Mouse (Mus musculus) embryonic facial prominence, embryonic 10.5 days (tissue): ENCODE data around the gene Ttf2. TPM values are rescaled to one million over a fixed set of nuclear protein-coding genes. Genes with fewer than 3 reads are reported as not detected.

Experiments used
- DNase-seq: peaks from one replicate; pipeline ENCODE4 v3.0.0-alpha.2; 2017; ENCODE audit warnings: low spot score
- H3K27ac ChIP-seq: fragments of 300-500 bp; sonication (generic); replicated peaks from 2 replicates; pipeline ENCODE4 v1.5.1; 2016; ENCODE audit warnings: mild to moderate bottlenecking
- H3K27me3 ChIP-seq: fragments of 300-500 bp; sonication (generic); replicated peaks from 2 replicates; pipeline ENCODE4 v1.6.1; 2016; ENCODE audit warnings: low read depth, mild to moderate bottlenecking; ENCODE audit not compliant: poor library complexity, severe bottlenecking
- H3K36me3 ChIP-seq: fragments of 300-500 bp; sonication (generic); replicated peaks from 2 replicates; pipeline ENCODE4 v1.6.1; 2016; ENCODE audit warnings: mild to moderate bottlenecking, moderate library complexity
- H3K4me1 ChIP-seq: fragments of 300-500 bp; sonication (generic); 2 replicates; pipeline ENCODE4 v1.6.1; 2016
- H3K4me3 ChIP-seq: fragments of 300-500 bp; sonication (generic); 2 replicates; pipeline ENCODE4 v1.5.1; 2016; ENCODE audit warnings: mild to moderate bottlenecking, moderate library complexity
- H3K9me3 ChIP-seq: fragments of 300-500 bp; sonication (generic); 2 replicates; pipeline ENCODE4 v1.6.1; 2016; ENCODE audit warnings: mild to moderate bottlenecking
- WGBS: fragments of 180-500 bp; shearing (Covaris S2); methylation state at CpG from one replicate; pipeline ENCODE4 v1.1.7; 2016; 5-methylcytosine and 5-hydroxymethylcytosine counted together
- polyA plus RNA-seq: library from polyadenylated mRNA; unstranded; fragments of >200 nt; fragmentation: Nextera tagmentation; extraction: Ambion mirVana; gene quantifications from 2 replicates; pipeline ENCODE4 v1.2.1, GENCODE M21; 2016

Gene Ttf2
- polyA plus RNA-seq, 1 experiment from 2014 or later = 28.1 TPM

- H3K36me3 ChIP-seq = peaks cover 31% of the 10 kb centered on the region
- H3K4me3 ChIP-seq = no peak overlapping the region
- peaks cover 38% of the 10 kb centered on the region for H3K4me1 ChIP-seq
- 84% methylated on average over 6 of the region's 6 CpGs for WGBS
- H3K9me3 ChIP-seq = no peaks in the 10 kb centered on the region
- H3K27me3 ChIP-seq = no peaks in the 10 kb centered on the region
- no peak overlapping the region for H3K27ac ChIP-seq
- no peak for DNase-seq
Observed at GRCm38 (mm10) chr3:100924065-100924732, 45.3 kb downstream of the Ttf2 start.

GRCm38 (mm10) chr3:100922506-100923375 is 46.7 kb downstream of the Ttf2 start:
- 40% methylated on average over 28 of the region's 28 CpGs for WGBS
- no peaks in the 10 kb centered on the region for H3K27me3 ChIP-seq
- H3K4me1 ChIP-seq = peaks cover 38% of the 10 kb centered on the region
- H3K9me3 ChIP-seq = no peaks in the 10 kb centered on the region
- no peak for DNase-seq
- H3K27ac ChIP-seq = peak overlapping the region; percentile 95
- H3K4me3 ChIP-seq = peak overlapping the region; percentile 77
- H3K36me3 ChIP-seq = peaks cover 18% of the 10 kb centered on the region

GRCm38 (mm10) chr3:100921825-100922505 is 47.5 kb downstream of the Ttf2 start, which contains the start of gene Trim45:
Trim45 (plus strand) TSS chr3:100922202.
- peaks cover 37% of the 10 kb centered on the region for H3K4me1 ChIP-seq
- DNase-seq = peak; percentile 98
- H3K4me3 ChIP-seq = peak within 1 kb of the TSS; percentile 77
- no peaks in the 10 kb centered on the region for H3K27me3 ChIP-seq
- WGBS = under 1% methylated on average over 39 of the region's 39 CpGs
- H3K27ac ChIP-seq = peak within 1 kb of the TSS; percentile 95
- peaks cover 14% of the 10 kb centered on the region for H3K36me3 ChIP-seq
- H3K9me3 ChIP-seq = no peaks in the 10 kb centered on the region

- Histone ChIP-seq H3K4me1 (peaks cover 32% of the 10 kb centered on the region), H3K27me3 (no peaks in the 10 kb centered on the region), H3K4me3 (no peak overlapping the region), H3K36me3 (peaks cover 8% of the 10 kb centered on the region), H3K27ac (no peak overlapping the region), H3K9me3 (no peaks in the 10 kb centered on the region)
- no peak for DNase-seq
- WGBS = 84% methylated on average over 9 of the region's 9 CpGs
Observed at GRCm38 (mm10) chr3:100920611-100921140, 48.8 kb downstream of the Ttf2 start.

GRCm38 (mm10) chr3:100916844-100917243 is 52.6 kb downstream of the Ttf2 start:
- 25% methylated on average over 7 of the region's 7 CpGs for WGBS
- H3K27me3 ChIP-seq = no peaks in the 10 kb centered on the region
- no peaks in the 10 kb centered on the region for H3K36me3 ChIP-seq
- no peak overlapping the region for H3K27ac ChIP-seq
- H3K9me3 ChIP-seq = no peaks in the 10 kb centered on the region
- DNase-seq = no peak
- peaks cover 8% of the 10 kb centered on the region; the same call in 1 of the 2 replicates for H3K4me1 ChIP-seq
- no peak overlapping the region for H3K4me3 ChIP-seq

- Histone ChIP-seq H3K36me3 (no peaks in the 10 kb centered on the region), H3K4me3 (no peak overlapping the region), H3K9me3 (no peaks in the 10 kb centered on the region), H3K27ac (no peak overlapping the region), H3K27me3 (no peaks in the 10 kb centered on the region), H3K4me1 (peaks cover 14% of the 10 kb centered on the region)
- DNase-seq = no peak
- WGBS = 78% methylated on average over 7 of the region's 7 CpGs
Observed at GRCm38 (mm10) chr3:100911498-100912213, 57.8 kb downstream of the Ttf2 start.

GRCm38 (mm10) chr3:100911026-100911425 is 58.4 kb downstream of the Ttf2 start:
- Histone ChIP-seq H3K36me3 (no peaks in the 10 kb centered on the region), H3K27ac (no peak overlapping the region), H3K27me3 (no peaks in the 10 kb centered on the region), H3K4me1 (peaks cover 14% of the 10 kb centered on the region), H3K4me3 (no peak overlapping the region), H3K9me3 (no peaks in the 10 kb centered on the region)
- DNase-seq = no peak
- WGBS = 82% methylated on average over 9 of the region's 9 CpGs

GRCm38 (mm10) chr3:100910621-100911020 is 58.8 kb downstream of the Ttf2 start:
- no peak overlapping the region for H3K4me3 ChIP-seq
- 65% methylated on average over 5 of the region's 5 CpGs for WGBS
- no peak for DNase-seq
- H3K27ac ChIP-seq = no peak overlapping the region
- no peaks in the 10 kb centered on the region for H3K27me3 ChIP-seq
- no peaks in the 10 kb centered on the region for H3K36me3 ChIP-seq
- H3K9me3 ChIP-seq = no peaks in the 10 kb centered on the region
- H3K4me1 ChIP-seq = peaks cover 14% of the 10 kb centered on the region

GRCm38 (mm10) chr3:100908594-100908993 is 60.9 kb downstream of the Ttf2 start:
- no peaks in the 10 kb centered on the region for H3K27me3 ChIP-seq
- peaks cover 14% of the 10 kb centered on the region for H3K4me1 ChIP-seq
- no peak overlapping the region for H3K4me3 ChIP-seq
- WGBS = 66% methylated on average over 6 of the region's 6 CpGs
- no peaks in the 10 kb centered on the region for H3K36me3 ChIP-seq
- H3K9me3 ChIP-seq = no peaks in the 10 kb centered on the region
- no peak for DNase-seq
- H3K27ac ChIP-seq = no peak overlapping the region

GRCm38 (mm10) chr3:100906916-100907315 is 62.5 kb downstream of the Ttf2 start:
- WGBS = 32% methylated on average over 3 of the region's 3 CpGs
- H3K36me3 ChIP-seq = no peaks in the 10 kb centered on the region
- H3K4me1 ChIP-seq = peaks cover 12% of the 10 kb centered on the region
- H3K27ac ChIP-seq = no peak overlapping the region
- no peaks in the 10 kb centered on the region for H3K27me3 ChIP-seq
- no peaks in the 10 kb centered on the region for H3K9me3 ChIP-seq
- DNase-seq = no peak
- H3K4me3 ChIP-seq = no peak overlapping the region

- Histone ChIP-seq H3K9me3 (no peaks in the 10 kb centered on the region), H3K27me3 (no peaks in the 10 kb centered on the region), H3K36me3 (no peaks in the 10 kb centered on the region), H3K27ac (no peak overlapping the region), H3K4me1 (peaks cover 5% of the 10 kb centered on the region; the same call in 1 of the 2 replicates), H3K4me3 (no peak overlapping the region)
- DNase-seq = no peak
- 73% methylated on average over 6 of the region's 6 CpGs for WGBS
Observed at GRCm38 (mm10) chr3:100906128-100906527, 63.3 kb downstream of the Ttf2 start.

GRCm38 (mm10) chr3:100895500-100895899 is 74.0 kb downstream of the Ttf2 start:
- peaks cover 10% of the 10 kb centered on the region for H3K4me1 ChIP-seq
- DNase-seq = no peak
- H3K4me3 ChIP-seq = no peak overlapping the region
- H3K27ac ChIP-seq = no peak overlapping the region
- no peaks in the 10 kb centered on the region for H3K27me3 ChIP-seq
- no peaks in the 10 kb centered on the region for H3K36me3 ChIP-seq
- no peaks in the 10 kb centered on the region for H3K9me3 ChIP-seq
- 87% methylated on average over 6 of the region's 6 CpGs for WGBS
